Mouse (Mus musculus) heart, adult 11 months (tissue): Measurements from ENCODE around the gene Smc5.
A peak's percentile ranks its signal among the peaks of the same experiment; 100 is the strongest.

Source experiments
- DNase-seq: peaks from one replicate; pipeline ENCODE4 v3.0.0; 2022

Gene Smc5

GRCm38 (mm10) chr19:23273355-23274053, at the start of gene Smc5:
TSS of gene Smc5 (minus strand) at chr19:23273897.
- peak; percentile 99 for DNase-seq

DNA sequence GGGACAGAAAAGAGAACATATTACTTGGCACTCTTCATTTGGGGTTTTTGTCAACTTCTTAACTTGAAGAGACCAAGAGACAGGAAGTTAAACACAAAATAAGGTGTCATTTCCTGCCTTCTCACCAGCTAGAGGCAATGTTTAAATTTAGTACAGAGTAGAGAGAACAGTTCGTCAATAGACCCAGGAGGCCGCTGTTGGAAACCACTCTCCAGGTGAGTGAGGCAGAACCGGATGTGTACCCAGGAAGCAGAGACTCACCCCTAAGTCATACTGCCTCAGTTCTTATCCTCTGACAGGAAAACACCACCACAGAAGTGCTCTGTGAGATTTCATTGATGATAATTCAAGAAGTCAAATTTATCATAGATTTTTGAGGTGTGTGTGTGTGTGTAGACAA, 49.4 kb upstream of the Smc5 start:
- no peak for DNase-seq

DNA sequence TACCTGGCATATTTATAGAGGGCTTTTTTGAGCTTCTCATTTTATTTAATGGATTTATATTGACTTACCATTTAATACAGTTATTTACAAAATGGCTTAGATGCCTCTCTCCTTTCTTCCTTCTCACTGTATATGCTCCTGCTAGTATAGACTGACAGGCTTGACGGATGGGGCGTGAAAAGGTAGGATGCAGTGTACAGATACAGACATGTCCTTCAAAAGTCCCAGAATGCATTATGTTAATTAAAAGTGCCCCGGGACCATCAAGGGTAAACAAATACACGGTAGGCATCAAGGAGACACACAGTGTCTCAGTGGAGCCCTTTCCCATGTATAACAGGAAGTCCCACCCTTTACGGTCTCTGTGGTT, 44.3 kb upstream of the Smc5 start:
- no peak for DNase-seq

DNA sequence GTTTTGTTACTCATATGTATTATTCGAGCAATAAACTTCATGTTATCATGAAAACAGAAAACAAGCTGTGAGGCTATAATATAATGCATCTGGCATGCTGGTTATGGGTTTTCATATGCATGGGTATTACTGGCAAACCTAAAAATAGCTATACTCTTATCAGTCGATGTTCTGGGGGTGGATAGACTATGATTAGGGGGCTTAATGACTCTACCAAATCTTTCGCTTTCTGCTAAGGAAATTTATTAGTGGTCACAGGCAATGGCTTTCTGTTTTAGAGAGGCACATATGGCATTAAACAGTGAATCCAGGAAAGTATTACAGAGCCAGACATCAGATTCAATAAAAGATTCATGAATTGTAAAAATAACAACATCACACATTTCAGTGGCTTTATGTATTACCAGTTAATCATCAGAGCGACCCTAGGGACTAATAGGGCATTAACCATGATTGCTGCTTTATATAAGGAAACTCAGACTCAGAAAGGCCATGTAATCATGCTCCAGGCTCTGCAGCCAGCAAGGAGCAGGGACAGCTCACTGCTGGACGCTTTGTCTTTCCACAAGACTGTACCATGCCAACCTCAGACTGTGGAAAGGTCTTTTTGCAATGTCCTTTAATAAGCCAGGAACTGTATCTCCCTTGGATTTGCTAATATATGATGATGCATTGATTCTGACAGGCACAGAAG, 43.7 kb upstream of the Smc5 start:
- DNase-seq = no peak

DNA sequence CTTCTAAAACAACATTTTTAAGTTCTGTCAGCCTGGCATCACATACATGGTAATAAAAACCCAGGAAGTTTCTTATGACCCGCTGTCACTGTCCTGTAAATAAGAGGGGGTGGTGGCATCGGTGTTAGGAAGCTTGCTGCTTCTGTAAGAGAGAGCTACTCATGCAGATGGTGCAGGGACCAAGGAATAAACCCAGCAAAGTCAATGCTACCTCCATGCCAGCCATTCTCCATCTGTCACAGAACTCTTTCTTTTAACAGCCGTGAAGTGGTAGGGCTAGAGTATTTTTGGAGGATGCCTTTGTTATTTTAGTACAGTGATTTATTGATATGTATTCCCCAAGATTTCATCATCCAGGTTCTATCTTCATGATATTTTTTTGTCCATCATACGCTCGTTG, 43.2 kb upstream of the Smc5 start:
- no peak for DNase-seq

DNA sequence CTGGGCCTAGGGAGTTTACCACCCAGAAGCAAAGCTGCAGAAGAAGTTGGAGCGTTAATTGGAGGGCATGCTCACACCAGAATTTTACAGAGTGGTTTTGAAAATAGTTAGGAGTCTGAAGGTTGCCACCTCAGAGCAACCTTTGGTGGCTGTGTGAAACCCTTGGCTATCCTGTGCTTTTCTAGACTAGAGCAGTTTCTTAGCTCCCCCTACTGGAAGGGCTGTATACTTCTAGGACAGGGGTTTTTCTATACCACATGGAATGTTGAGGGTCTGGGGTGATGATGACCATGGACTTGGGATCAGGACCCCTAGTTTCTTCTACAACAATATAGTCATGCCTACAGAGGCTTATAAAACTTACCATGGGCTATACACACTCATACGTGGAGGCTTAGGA, 36.3 kb upstream of the Smc5 start:
- no peak for DNase-seq

DNA sequence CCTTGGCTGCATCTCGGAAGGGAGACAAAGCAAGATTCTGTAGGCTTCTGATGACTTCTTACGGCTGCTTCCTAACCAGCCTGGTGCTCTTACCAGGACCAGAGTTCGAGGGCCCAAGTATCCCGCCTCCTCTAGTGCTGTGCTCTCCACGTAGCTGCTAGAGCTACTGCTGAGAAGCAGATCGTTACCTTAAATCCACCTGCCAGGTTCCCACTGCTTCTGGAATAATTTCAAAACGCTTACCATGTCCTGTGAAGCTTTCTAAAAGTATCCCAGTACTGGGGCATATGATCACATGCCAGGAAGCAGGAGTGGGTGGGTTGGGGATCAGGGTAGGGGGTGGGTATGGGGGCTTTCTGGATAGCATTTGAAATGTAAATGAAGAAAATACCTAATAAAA, 33.0 kb upstream of the Smc5 start:
- no peak for DNase-seq

DNA sequence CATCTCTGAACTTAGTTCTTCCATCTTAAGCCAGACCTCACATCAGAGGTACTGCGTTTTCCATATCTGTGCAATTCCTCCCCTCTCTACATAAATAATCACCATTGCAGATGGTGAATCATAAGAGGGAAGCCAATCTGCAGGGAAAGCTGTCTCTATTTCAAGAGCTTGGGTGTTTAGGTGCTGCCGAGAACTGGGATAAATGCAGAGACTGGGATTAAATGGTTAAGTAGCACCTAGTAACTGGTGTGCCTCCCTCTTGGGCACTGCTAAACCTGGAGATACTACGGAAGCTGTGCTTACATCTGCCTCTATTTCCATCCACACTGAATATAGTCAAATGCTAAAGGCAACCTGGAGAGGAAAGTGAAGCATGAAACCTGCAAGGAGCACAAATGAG, 26.3 kb upstream of the Smc5 start:
- DNase-seq = no peak

GRCm38 (mm10) chr19:23298917-23299316, 25.2 kb upstream of the Smc5 start:
- DNase-seq = no peak

DNA sequence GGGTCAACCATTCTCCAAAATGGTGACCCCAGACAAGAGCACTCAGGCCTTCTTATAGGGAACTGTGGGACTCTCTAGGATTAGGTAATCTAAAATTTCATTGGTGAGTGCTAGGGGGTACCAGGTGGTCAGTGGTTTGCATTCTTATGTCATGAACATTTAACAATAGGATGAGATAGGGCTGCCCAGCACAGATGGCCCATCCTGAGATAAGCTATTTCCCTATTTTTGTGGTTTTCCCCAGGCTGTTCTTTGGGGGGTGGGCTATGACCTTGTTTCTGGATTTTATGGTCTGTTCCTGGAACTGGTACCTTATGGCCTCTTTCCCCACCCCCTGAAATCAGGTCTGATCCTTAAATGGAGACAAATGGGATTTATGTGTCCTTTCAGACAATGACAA, 23.5 kb upstream of the Smc5 start:
- DNase-seq = peak; percentile 58

DNA sequence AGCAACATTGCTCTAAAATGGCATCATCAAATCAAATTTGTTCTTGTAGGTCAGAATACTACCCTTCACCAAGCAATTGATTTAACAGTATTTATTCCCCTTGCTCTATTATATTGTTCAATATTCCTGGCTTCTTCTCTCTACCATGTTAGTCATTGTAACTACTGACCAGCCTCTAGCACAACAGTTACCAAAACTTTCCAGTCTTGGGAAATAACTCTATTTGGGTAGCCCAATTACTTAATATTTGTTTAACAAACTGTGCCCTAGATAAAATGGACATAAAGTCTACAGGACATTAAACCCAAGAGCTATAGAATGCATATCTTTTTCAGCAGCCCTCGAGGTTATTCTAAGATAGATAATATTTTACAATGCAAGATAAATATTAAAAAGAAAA, 15.6 kb upstream of the Smc5 start:
- DNase-seq = no peak

DNA sequence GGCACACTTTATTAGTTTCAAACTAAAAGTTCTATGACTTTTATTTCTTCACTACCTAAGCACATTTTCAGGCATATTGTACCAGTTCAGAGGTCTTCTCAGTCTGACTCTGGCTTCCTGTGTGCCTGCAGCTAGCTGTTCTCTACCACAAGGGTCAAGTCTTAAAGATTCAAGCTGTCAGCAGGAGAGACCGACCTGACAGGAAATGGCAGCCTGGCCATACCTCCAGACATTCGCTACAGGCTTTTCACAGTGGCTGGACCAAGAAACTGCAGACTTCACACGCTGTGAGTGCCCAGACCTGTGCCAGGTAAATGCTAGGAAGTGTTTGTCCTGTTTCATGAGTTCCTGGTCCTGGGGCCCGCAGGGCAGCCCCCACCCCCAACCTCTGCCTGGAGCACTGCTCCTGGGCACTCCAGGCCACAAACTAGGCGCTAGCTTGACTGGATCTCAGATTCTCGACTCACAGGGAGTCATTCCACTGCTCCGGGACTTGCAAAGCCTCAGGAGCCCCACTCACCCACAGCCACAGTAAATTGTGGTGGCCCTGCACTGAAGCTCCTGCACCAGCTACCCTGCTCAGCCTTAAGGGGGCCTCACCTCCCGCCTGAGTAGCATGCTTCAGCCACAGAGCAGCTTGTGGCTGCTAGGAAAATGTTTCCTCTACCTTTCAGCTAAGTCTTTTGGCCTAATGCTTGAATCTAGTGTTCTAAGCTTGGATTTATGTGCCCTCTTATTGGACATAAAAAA, 8.4 kb upstream of the Smc5 start:
- no peak for DNase-seq

- no peak for DNase-seq
Observed at GRCm38 (mm10) chr19:23274054-23274724, 492 bp upstream of the Smc5 start.

- DNase-seq = no peak
Observed at GRCm38 (mm10) chr19:23256771-23257170, 16.9 kb downstream of the Smc5 start.

DNA sequence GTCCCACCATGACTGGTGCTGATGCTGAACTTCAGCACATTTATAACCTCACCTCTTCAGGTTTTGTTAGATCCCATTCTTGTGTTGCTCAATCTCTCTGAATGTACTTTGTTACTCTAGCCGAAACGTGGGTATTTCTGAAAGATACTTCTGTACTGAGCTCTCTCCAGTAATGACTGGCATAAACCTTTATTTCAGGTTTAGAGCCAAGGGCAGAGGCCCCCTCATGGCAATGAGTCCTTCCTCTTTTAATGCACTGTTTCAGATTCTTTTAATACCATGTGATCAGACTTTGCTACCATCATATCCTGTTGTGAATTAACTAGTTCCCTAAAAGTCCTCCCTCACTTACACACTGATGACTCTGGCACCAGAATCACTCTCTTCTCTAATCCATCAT, 27.2 kb downstream of the Smc5 start:
- no peak for DNase-seq

GRCm38 (mm10) chr19:23225065-23225464, 48.6 kb downstream of the Smc5 start:
- DNase-seq = no peak

GRCm38 (mm10) chr19:23214326-23214725, 59.4 kb downstream of the Smc5 start:
- DNase-seq = no peak

- no peak for DNase-seq
Observed at GRCm38 (mm10) chr19:23211325-23211724, 62.4 kb downstream of the Smc5 start.

DNA sequence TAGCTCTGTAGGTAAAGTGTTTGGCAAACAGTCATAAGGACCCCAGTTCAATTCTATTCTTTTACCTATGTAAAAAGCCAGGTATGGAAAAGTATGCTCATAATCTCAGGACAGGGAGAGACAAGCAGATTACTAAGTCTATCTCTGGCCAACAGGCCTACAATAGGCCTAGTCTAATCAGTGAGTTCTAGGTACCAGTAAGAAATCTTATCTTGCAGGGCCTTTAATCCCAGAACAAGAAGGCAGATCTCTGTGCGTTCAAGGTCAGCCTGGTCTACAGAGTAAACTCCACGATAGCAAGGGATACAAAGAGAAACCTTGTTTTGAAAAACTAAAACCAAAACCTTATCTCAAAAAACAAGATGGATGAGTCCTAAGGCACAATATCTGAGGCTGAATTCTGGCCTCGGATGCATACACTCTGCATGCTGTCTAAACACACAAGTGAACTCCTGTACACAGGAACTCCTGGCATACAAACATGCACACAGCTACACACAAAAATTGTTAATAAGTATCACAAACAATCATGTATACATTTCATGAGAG, 70.1 kb downstream of the Smc5 start:
- peak; percentile 24 for DNase-seq

- no peak for DNase-seq
Observed at GRCm38 (mm10) chr19:23202106-23202505, 71.6 kb downstream of the Smc5 start.

DNA sequence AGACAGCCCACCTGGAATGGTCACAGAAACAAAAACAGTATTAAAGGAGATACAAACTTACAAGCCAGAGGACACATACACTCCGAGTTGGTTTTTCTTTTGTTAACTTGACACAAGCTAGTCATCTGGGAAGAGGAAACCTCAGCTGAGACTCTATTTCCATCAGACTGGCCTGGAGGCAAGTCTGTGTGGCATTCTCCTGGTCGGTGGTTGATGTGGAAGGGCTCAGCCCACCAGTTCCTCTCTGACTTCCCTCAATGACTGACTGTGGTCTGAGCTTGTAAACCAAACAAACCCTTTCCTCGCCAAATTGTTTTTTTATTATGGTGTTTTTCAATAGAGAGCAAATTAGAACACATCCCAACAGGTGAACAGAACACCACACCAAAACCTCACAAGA, 80.6 kb downstream of the Smc5 start:
- DNase-seq = peak; percentile 29

GRCm38 (mm10) chr19:23191486-23191885, 82.2 kb downstream of the Smc5 start:
- no peak for DNase-seq

DNA sequence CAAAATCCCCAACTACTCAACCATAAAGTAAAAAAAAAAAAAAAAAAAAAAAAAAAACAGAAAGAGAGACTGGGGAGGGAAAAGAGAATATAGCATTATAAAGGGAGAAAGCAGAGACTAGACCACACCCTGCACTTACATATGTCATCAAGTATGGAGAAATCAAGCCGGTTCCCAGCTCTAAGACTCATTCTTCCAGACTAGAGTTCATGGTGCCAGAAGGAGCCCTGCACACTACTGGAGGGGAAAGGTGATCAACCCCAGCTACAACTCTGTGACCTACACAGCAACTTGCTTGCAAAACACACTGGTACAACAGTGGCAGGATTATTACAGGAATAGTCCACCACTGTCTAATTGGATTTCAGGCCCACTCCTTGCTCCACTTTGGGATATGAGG, 84.0 kb downstream of the Smc5 start:
- peak; percentile 43 for DNase-seq
